Mouse (Mus musculus) G1E (cell line): ENCODE measurements around the gene Pan3.

ENCODE experiments used
- CTCF ChIP-seq: IDR thresholded peaks from 2 replicates; pipeline ENCODE4 v1.5.1; 2012; ENCODE audit warnings: low read depth, low read length, inconsistent platforms, mixed read lengths
- GATA1 ChIP-seq: IDR thresholded peaks from 2 replicates; pipeline ENCODE4 v1.6.1; 2012; ENCODE audit warnings: borderline replicate concordance, low read length, inconsistent platforms, mixed read lengths
- GATA2 ChIP-seq: IDR thresholded peaks from 2 replicates; pipeline ENCODE4 v1.6.1; 2012; ENCODE audit warnings: low read depth, low read length, inconsistent platforms, borderline replicate concordance
- TAL1 ChIP-seq: conservative IDR thresholded peaks from 2 replicates; pipeline ENCODE4 v1.6.1; 2012; ENCODE audit warnings: low read depth, low read length, inconsistent platforms, mixed read lengths

DNA sequence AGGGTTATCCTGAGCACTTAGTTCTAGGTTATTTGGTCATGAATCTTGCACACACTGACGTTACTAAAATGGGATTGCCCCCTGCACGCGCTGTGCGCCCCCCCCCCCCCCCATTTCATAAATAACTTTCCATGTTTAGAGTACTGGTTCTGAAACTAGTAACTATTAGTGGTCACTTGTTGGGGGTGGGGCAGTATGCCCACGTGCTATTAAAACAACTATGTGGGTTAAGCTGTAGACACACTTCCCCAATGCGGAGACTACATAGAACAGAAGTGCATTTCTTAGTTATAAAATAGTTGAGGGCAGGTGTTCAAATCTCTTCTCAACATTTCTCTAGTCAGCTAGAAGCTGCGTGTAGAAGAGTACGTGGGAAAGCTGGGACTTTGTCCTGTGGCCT is 63.7 kb downstream of the Pan3 start:
- no peak for TF ChIP-seq CTCF
- TF ChIP-seq GATA1, result no peak
- TF ChIP-seq TAL1, result no peak
- no peak for TF ChIP-seq GATA2
